Mouse (Mus musculus) liver, embryonic 15.5 days (tissue): ENCODE measurements around the gene Col28a1. TPM values are rescaled to one million over a fixed set of nuclear protein-coding genes. Genes with fewer than 3 reads are reported as not detected.

Experiments used
- ATAC-seq: fragments of 200-750 bp; cut with Nextera tagmentation; 2 replicates; pipeline ENCODE4 v1.8.0; 2017; ENCODE audit warnings: moderate number of reproducible peaks, mild to moderate bottlenecking, moderate library complexity; ENCODE audit not compliant: insufficient read depth
- H3K27ac ChIP-seq: fragments of 300-500 bp; sonication (generic); replicated peaks from 2 replicates; pipeline ENCODE4 v1.5.1; 2015; ENCODE audit warnings: mild to moderate bottlenecking, inconsistent platforms
- H3K27me3 ChIP-seq: fragments of 300-500 bp; sonication (generic); 2 replicates; pipeline ENCODE4 v1.6.1; 2015; ENCODE audit warnings: mild to moderate bottlenecking, inconsistent platforms
- H3K36me3 ChIP-seq: fragments of 300-500 bp; sonication (generic); replicated peaks from 2 replicates; pipeline ENCODE4 v1.6.1; 2015; ENCODE audit warnings: moderate library complexity, mild to moderate bottlenecking, inconsistent platforms
- H3K4me1 ChIP-seq: fragments of 300-500 bp; sonication (generic); replicated peaks from 2 replicates; pipeline ENCODE4 v1.6.1; 2015; ENCODE audit warnings: inconsistent platforms
- H3K4me2 ChIP-seq: fragments of 300-500 bp; sonication (generic); 2 replicates; pipeline ENCODE4 v1.6.1; 2015; ENCODE audit warnings: moderate library complexity, mild to moderate bottlenecking, inconsistent platforms
- H3K4me3 ChIP-seq: fragments of 300-500 bp; sonication (generic); replicated peaks from 2 replicates; pipeline ENCODE4 v1.5.1; 2015; ENCODE audit warnings: mild to moderate bottlenecking, inconsistent platforms
- H3K9ac ChIP-seq: fragments of 300-500 bp; sonication (generic); 2 replicates; pipeline ENCODE4 v1.6.1; 2015; ENCODE audit warnings: moderate library complexity, mild to moderate bottlenecking, inconsistent platforms
- H3K9me3 ChIP-seq: fragments of 300-500 bp; sonication (generic); replicated peaks from 2 replicates; pipeline ENCODE4 v1.6.1; 2016; ENCODE audit warnings: inconsistent platforms
- WGBS: fragments of 180-500 bp; shearing (Covaris S2); methylation state at CpG from one replicate; pipeline ENCODE4 v1.1.7; 2015; ENCODE audit warnings: mixed read lengths; ENCODE audit not compliant: insufficient replicate concordance; 5-methylcytosine and 5-hydroxymethylcytosine counted together
- polyA plus RNA-seq: library from polyadenylated mRNA; unstranded; fragments of >200 nt; fragmentation: Nextera tagmentation; extraction: Ambion mirVana; gene quantifications from 2 replicates; pipeline ENCODE4 v1.2.1, GENCODE M21; 2015

Gene Col28a1
- polyA plus RNA-seq = 0.06 and 0.21 TPM in 2 replicates

DNA sequence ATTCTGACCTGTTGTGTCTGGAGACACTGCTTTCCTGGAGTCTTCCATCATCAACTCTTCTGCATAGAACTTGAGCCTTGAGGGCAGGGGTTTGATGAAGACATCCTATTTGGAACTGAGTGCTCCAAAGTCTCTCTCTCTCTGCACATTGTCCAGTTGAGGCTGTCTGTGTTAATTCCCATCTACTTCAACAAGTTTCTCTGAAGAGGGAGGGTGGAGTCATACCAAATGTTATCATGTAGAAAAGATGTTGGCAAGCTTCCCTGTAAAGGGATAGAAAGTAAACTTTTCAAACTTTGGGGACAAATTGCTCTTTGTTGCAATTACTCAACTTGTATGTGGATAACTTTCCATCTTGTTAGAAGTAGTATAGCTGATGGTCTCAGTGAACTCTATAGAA, at the start of gene Col28a1:
Col28a1 (minus strand) TSS at position 101 of the 400 bp plus-strand sequence.
- H3K9me3 ChIP-seq = no peaks in the 10 kb centered on the region
- no peak for ATAC-seq
- no peak within 1 kb of the TSS for H3K4me3 ChIP-seq
- H3K4me2 ChIP-seq = no peak within 1 kb of the TSS
- no peak within 1 kb of the TSS for H3K9ac ChIP-seq
- no peak within 1 kb of the TSS for H3K27ac ChIP-seq
- no peaks in the 10 kb centered on the region for H3K4me1 ChIP-seq
- no peaks in the 10 kb centered on the region for H3K27me3 ChIP-seq
- H3K36me3 ChIP-seq = no peaks in the 10 kb centered on the region

DNA sequence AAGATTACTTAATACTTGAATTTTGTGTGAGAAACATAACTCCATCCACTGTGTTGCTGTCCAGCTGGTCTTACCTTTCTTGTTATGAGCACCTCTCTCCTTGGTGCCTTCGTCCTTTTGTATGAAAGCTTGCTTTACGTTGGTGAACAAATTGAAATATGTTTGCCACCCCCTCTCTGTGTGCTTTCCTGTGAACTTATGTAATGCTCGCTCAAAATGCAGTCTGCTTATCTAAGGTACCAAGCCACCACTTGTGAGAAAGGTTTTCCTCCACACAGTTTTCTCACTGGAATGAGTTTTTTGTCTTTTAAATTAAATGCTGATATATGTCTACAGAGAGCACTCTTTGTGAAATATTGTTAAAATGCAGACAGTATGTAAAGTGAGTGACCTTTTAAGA, 36.2 kb upstream of the Col28a1 start:
- H3K4me3 ChIP-seq = no peak overlapping the region
- 68% methylated on average over 3 of the region's 3 CpGs for WGBS

DNA sequence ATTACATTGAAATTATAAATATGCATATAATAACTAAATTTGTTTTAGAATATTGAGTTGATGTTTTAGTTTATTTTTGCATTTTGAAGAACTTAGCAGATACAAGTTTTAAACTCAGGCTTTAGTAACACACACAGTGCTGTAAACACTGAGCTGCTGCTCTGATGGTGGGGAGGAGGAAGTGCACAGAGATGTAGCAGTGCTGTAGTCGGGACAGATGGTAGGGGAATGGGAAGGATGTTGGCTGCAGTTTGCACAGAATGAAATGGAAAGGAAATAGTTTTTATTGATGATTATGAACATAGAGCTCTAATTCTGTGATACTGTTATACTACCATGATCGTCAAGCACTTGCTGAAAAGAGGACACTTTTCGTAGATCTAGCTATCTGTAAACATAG, 34.6 kb upstream of the Col28a1 start:
- Histone ChIP-seq H3K4me3 (no peak overlapping the region), H3K4me1 (no peaks in the 10 kb centered on the region), H3K27me3 (no peaks in the 10 kb centered on the region), H3K9ac (no peak overlapping the region), H3K4me2 (no peak overlapping the region), H3K9me3 (no peaks in the 10 kb centered on the region), H3K27ac (no peak overlapping the region), H3K36me3 (peaks cover 40% of the 10 kb centered on the region)
- no peak for ATAC-seq
- 74% methylated on average over 3 of the region's 3 CpGs for WGBS

More for the DNA sequence above, 36.2 kb upstream of the Col28a1 start:
- peaks cover 50% of the 10 kb centered on the region for H3K36me3 ChIP-seq
- no peak overlapping the region for H3K4me2 ChIP-seq
- no peaks in the 10 kb centered on the region for H3K27me3 ChIP-seq
- no peak for ATAC-seq
- no peaks in the 10 kb centered on the region for H3K4me1 ChIP-seq
- H3K27ac ChIP-seq = no peak overlapping the region
- no peaks in the 10 kb centered on the region for H3K9me3 ChIP-seq
- H3K9ac ChIP-seq = no peak overlapping the region

DNA sequence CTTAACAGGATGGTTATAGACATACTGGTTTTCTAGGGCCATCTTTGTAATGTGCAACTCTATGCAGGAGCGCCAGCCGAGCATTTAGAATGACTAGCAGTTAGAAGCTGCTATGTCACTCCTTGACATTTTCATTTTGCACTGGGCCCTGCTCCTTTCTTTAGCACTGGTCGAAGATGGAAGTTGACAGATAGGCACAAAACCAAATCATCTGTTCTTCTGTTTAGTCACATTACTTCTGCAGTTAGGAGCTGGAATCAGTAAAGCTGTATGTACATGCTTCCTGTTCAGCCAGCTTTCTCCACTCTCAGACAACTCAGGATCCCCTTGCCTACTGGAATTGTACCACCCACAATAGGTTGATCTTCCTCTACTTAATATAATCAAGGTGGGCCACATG, 18.2 kb upstream of the Col28a1 start:
- ATAC-seq = no peak
- Histone ChIP-seq H3K27ac (no peak overlapping the region), H3K9me3 (no peaks in the 10 kb centered on the region), H3K9ac (no peak overlapping the region), H3K4me2 (peak overlapping the region; percentile 83), H3K36me3 (peaks cover 14% of the 10 kb centered on the region), H3K4me1 (peaks cover 16% of the 10 kb centered on the region), H3K27me3 (no peaks in the 10 kb centered on the region), H3K4me3 (peak overlapping the region; percentile 94)
- 57% methylated on average over 3 of the region's 3 CpGs for WGBS

DNA sequence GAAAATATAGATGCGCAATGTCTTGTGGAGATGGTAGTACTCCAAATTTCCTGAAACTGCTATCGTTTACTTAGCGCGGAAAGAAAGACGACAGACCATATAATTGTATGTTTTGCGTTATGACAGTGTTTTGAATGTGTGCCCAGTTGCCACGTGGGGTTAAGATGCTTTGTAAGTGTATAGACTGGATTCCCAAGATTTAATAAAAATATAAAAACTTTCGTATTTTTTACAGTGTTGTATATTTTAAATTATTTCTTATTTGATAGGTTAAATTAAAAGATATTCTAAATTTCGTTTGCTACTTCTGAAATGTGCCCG, 17.4 kb upstream of the Col28a1 start:
- peaks cover 16% of the 10 kb centered on the region for H3K4me1 ChIP-seq
- H3K4me2 ChIP-seq = peak overlapping the region; percentile 83
- H3K9ac ChIP-seq = peak overlapping the region; percentile 84
- H3K36me3 ChIP-seq = peaks cover 6% of the 10 kb centered on the region
- H3K9me3 ChIP-seq = no peaks in the 10 kb centered on the region
- peak overlapping the region; percentile 94 for H3K4me3 ChIP-seq
- ATAC-seq = no peak
- H3K27ac ChIP-seq = peak overlapping the region; percentile 91
- 7% methylated on average over 10 of the region's 10 CpGs for WGBS
- H3K27me3 ChIP-seq = no peaks in the 10 kb centered on the region

DNA sequence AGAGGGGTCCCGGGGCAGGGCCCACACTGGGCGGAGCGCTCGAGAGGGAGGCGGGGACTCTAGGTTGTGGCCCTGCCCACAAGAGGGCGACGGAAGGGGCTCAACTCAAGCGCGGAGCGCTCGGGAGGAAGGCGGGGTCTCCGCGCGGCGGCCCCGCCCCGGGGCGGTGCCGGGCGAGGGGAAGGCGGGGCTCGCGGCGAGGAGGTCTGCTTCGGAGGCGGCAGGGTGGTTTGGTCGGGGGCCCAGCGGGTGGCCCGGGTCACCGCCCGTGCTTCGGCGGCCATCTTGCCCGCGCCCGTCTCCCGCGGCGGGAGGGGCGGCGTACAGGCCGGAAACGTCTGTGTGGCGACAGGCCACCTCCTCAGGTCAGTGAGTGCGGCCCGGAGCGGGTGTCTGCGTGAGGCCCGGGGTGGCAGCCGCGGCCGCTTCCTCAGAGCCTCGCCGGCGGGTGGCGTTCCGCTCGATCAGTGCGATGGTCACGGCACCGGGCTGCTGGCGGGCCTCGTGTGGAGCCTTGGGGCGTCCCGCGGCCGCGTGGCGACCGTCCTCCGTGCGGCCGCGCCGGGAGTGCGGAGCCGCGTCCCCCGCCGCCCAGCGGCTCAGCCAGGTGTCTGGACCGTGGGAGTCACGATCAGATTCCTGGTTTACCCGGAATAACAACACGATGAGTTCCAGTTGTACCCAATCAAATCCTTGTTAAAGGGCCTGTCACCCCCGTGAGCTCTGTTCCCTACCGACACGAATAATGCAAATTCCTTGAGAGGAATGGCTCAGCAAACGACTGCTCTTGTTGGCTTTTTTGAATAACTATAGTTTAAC, 16.8 kb upstream of the Col28a1 start, which contains the start of gene Mios:
Mios (plus strand) TSS at position 176 of the 819 bp plus-strand sequence.
- under 1% methylated on average over 89 of the region's 90 CpGs for WGBS
- Histone ChIP-seq H3K4me3 (peak within 1 kb of the TSS; percentile 94), H3K36me3 (0 out of 2 replicates have a peak, but pooled peaks cover 4% of the 10 kb centered on the region), H3K4me1 (peaks cover 16% of the 10 kb centered on the region), H3K27ac (peak within 1 kb of the TSS; percentile 91), H3K9ac (peak within 1 kb of the TSS; percentile 84), H3K9me3 (no peaks in the 10 kb centered on the region), H3K4me2 (peak within 1 kb of the TSS; percentile 83), H3K27me3 (no peaks in the 10 kb centered on the region)
- ATAC-seq = peak; percentile 96

DNA sequence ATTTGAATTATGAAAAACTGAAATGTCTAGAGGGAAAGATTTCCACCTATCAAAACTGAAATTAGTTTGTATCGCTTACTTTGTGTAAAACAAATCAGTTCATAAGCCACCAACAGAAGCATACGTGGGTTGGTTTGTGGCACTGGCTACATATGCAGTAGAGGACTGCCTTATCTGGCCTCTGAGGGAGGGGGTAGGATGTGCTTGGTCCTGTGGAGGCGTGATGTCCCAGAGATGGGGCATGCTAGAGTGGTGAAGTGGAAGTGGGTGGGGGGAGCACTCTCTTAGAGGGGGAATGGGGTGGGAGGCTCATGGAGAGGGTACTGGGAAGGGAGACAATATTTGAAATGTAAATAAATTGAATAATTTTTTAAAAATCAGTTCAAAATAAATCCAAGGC, 2.5 kb downstream of the Col28a1 start:
- H3K4me2 ChIP-seq = no peak overlapping the region
- 36% methylated on average over 3 of the region's 3 CpGs for WGBS
- no peak overlapping the region for H3K9ac ChIP-seq
- no peaks in the 10 kb centered on the region for H3K27me3 ChIP-seq
- H3K4me3 ChIP-seq = no peak overlapping the region
- H3K27ac ChIP-seq = no peak overlapping the region
- no peak for ATAC-seq
- no peaks in the 10 kb centered on the region for H3K36me3 ChIP-seq
- no peaks in the 10 kb centered on the region for H3K4me1 ChIP-seq
- no peaks in the 10 kb centered on the region for H3K9me3 ChIP-seq

DNA sequence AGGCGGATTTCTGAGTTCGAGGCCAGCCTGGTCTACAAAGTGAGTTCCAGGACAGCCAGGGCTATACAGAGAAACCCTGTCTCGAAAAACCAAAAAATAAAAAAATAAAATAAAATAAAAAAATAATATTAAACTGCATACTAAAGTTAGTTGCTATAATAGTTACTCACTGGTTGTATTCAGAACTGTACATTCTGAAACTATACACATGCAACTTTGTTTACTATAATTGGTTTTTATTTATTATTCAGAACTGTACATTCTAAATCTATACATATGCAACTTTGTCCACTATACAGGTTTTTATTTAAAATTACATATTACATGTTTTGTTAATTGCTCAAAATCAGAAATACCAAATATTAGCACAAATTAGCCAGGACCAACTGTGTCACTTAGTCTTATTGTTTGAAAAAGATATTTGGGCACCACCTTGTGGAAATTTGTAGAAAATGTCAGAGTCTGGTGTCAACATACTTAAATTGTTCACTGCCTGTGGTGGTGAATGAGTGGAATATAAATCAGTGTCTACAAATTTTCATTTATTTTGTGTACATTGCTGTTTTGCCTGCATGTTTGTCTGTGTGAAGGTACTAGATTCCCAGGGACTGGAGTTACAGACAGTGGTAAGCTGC, 3.7 kb downstream of the Col28a1 start:
- Histone ChIP-seq H3K36me3 (no peaks in the 10 kb centered on the region), H3K4me3 (no peak overlapping the region), H3K4me1 (no peaks in the 10 kb centered on the region), H3K9me3 (no peaks in the 10 kb centered on the region), H3K27ac (no peak overlapping the region), H3K27me3 (no peaks in the 10 kb centered on the region), H3K9ac (no peak overlapping the region), H3K4me2 (no peak overlapping the region)
- no peak for ATAC-seq
- WGBS = 54% methylated on average over 3 of the region's 3 CpGs

DNA sequence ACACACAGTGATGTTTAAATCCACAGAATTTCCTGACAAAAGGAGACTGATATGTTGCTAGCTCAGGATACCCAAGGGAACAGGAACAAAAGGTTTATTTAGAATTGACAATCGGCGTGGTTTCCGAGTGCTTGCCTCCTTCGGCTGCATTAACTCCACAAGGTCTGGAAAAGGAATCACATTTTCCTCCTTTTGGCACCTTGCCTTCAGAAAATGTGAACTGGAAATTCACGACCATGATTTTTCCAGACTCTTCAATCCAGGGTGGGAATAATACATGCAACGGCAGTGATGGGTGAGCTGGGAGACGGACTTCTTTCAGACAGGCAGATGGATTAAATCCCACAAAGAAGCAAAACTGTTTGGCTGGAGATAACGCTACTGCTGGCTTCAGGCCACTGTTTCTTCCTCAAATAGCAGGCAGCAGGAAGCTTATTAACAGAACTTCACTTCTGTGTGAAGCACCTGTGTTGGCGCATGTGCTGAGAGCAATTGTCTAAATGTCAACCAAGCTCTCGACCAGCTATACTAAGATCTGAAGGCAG, 13.9 kb downstream of the Col28a1 start:
- H3K4me3 ChIP-seq = no peak overlapping the region
- no peak overlapping the region for H3K27ac ChIP-seq
- no peaks in the 10 kb centered on the region for H3K36me3 ChIP-seq
- 34% methylated on average over 10 of the region's 10 CpGs for WGBS
- no peak overlapping the region for H3K9ac ChIP-seq
- no peaks in the 10 kb centered on the region for H3K4me1 ChIP-seq
- no peak for ATAC-seq
- H3K9me3 ChIP-seq = no peaks in the 10 kb centered on the region
- H3K27me3 ChIP-seq = no peaks in the 10 kb centered on the region
- H3K4me2 ChIP-seq = no peak overlapping the region

DNA sequence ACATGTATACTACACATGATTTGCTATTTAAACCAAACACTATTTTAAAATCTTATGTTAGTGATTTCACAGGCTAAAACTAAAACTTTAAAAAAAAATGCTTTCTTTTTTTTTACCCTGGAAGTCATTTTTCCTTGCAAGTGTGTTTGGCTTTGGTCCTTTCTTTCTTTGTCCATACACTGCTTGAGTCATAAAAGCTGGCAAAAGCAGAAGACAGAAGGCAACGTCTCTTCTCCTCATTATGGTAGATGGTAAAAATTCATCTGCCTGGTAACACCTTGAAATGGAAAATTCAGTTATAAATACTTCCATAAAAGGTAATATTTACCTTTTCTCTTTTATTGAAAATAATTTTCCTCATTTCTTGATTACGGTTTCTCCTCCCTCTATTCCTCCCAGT, 16.3 kb downstream of the Col28a1 start:
- 59% methylated on average over 2 of the region's 2 CpGs for WGBS
- H3K27me3 ChIP-seq = no peaks in the 10 kb centered on the region

DNA sequence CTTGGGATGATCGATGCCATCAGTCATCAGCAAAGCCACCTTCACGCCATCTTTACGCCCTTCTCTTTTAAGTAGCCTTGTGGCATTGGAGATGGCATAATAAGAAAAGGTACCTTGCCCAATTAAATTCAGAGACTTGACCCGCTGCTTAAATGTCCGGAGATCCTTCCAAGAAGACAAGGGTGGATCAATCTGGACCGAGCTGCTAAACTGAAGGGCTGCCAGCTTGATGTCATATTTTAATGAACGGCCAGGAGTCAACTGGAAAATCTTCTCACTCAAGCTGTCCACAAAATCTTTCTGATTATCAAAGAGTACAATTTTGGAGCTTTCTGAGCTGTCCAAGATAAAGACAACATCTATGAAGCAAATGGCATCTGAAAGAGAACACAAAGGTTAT, 17.1 kb downstream of the Col28a1 start:
- H3K4me2 ChIP-seq = no peak overlapping the region
- no peaks in the 10 kb centered on the region for H3K9me3 ChIP-seq
- H3K36me3 ChIP-seq = no peaks in the 10 kb centered on the region
- H3K27me3 ChIP-seq = no peaks in the 10 kb centered on the region
- 73% methylated on average over 7 of the region's 7 CpGs for WGBS
- no peak for ATAC-seq
- no peaks in the 10 kb centered on the region for H3K4me1 ChIP-seq
- H3K27ac ChIP-seq = no peak overlapping the region
- no peak overlapping the region for H3K4me3 ChIP-seq
- no peak overlapping the region for H3K9ac ChIP-seq

More for the DNA sequence above, 16.3 kb downstream of the Col28a1 start:
- no peak for ATAC-seq
- no peak overlapping the region for H3K4me3 ChIP-seq
- H3K27ac ChIP-seq = no peak overlapping the region
- H3K9me3 ChIP-seq = no peaks in the 10 kb centered on the region
- no peak overlapping the region for H3K4me2 ChIP-seq
- H3K36me3 ChIP-seq = no peaks in the 10 kb centered on the region
- no peaks in the 10 kb centered on the region for H3K4me1 ChIP-seq
- H3K9ac ChIP-seq = no peak overlapping the region
